Mouse (Mus musculus) limb, embryonic 12.5 days (tissue): Measurements from ENCODE around the gene Jmy. TPM values are rescaled to one million over a fixed set of nuclear protein-coding genes. Genes with fewer than 3 reads are reported as not detected.
"Not testable (repeated sequence)": the region's sequence is repeated elsewhere in the genome, so short reads cannot be mapped to it uniquely, and the experiment has no call there.

Experiments
- ATAC-seq: fragments of 200-750 bp; cut with Nextera tagmentation; 2 replicates; pipeline ENCODE4 v1.8.0; 2017; ENCODE audit warnings: low read depth, moderate TSS enrichment; ENCODE audit not compliant: insufficient number of reproducible peaks, insufficient read depth, low FRiP score, low TSS enrichment
- H3K27ac ChIP-seq: fragments of 300-500 bp; sonication (generic); 2 replicates; pipeline ENCODE4 v1.5.1; 2016; ENCODE audit warnings: mild to moderate bottlenecking, moderate library complexity
- H3K27me3 ChIP-seq: fragments of 300-500 bp; sonication (generic); 2 replicates; pipeline ENCODE4 v1.6.1; 2016; ENCODE audit warnings: mild to moderate bottlenecking, moderate library complexity
- H3K36me3 ChIP-seq: fragments of 300-500 bp; sonication (generic); 2 replicates; pipeline ENCODE4 v1.6.1; 2016; ENCODE audit warnings: mild to moderate bottlenecking, moderate library complexity
- H3K4me1 ChIP-seq: fragments of 300-500 bp; sonication (generic); replicated peaks from 2 replicates; pipeline ENCODE4 v1.6.1; 2016
- H3K4me2 ChIP-seq: fragments of 300-500 bp; sonication (generic); 2 replicates; pipeline ENCODE4 v1.6.1; 2016; ENCODE audit warnings: mild to moderate bottlenecking, moderate library complexity
- H3K4me3 ChIP-seq: fragments of 300-500 bp; sonication (generic); replicated peaks from 2 replicates; pipeline ENCODE4 v1.5.1; 2016; ENCODE audit warnings: mild to moderate bottlenecking
- H3K9ac ChIP-seq: fragments of 300-500 bp; sonication (generic); replicated peaks from 2 replicates; pipeline ENCODE4 v1.6.1; 2016; ENCODE audit warnings: mild to moderate bottlenecking, moderate library complexity
- H3K9me3 ChIP-seq: fragments of 300-500 bp; sonication (generic); 2 replicates; pipeline ENCODE4 v1.6.1; 2016; ENCODE audit warnings: mild to moderate bottlenecking, moderate library complexity
- WGBS: fragments of 180-500 bp; shearing (Covaris S2); methylation state at CpG from one replicate; pipeline ENCODE4 v1.1.7; 2016; 5-methylcytosine and 5-hydroxymethylcytosine counted together
- polyA plus RNA-seq: library from polyadenylated mRNA; unstranded; fragments of >200 nt; fragmentation: Nextera tagmentation; extraction: Ambion mirVana; gene quantifications from 2 replicates; pipeline ENCODE4 v1.2.1, GENCODE M21; 2016

Jmy gene
- 9.0 and 12.5 TPM in 2 replicates for polyA plus RNA-seq

- Histone ChIP-seq H3K9ac (peak within 1 kb of the TSS; percentile 95), H3K4me2 (peak within 1 kb of the TSS; percentile 79), H3K9me3 (no peaks in the 10 kb centered on the region), H3K4me3 (peak within 1 kb of the TSS; percentile 99), H3K36me3 (peaks cover 6% of the 10 kb centered on the region; the same call in 1 of the 2 replicates), H3K27ac (peak within 1 kb of the TSS; percentile 95), H3K27me3 (no peaks in the 10 kb centered on the region), H3K4me1 (peaks cover 15% of the 10 kb centered on the region)
- ATAC-seq: peak; percentile 91
- under 1% methylated on average over 104 of the region's 105 CpGs for WGBS
These were observed at the start of gene Jmy for GRCm38 (mm10) chr13:93499167-93499972. Gene Jmy (minus strand): TSS chr13:93499808.

- no peak overlapping the region for H3K9ac ChIP-seq
- no peak overlapping the region for H3K4me2 ChIP-seq
- no peak overlapping the region for H3K4me3 ChIP-seq
- no peaks in the 10 kb centered on the region for H3K36me3 ChIP-seq
- 73% methylated on average over 5 of the region's 5 CpGs for WGBS
- no peak overlapping the region for H3K27ac ChIP-seq
- no peaks in the 10 kb centered on the region for H3K27me3 ChIP-seq
- no peaks in the 10 kb centered on the region for H3K4me1 ChIP-seq
- H3K9me3 ChIP-seq: no peaks in the 10 kb centered on the region
- ATAC-seq: no peak
These were observed 48.0 kb upstream of the Jmy start for GRCm38 (mm10) chr13:93547641-93548040.

- no peak for ATAC-seq
- Histone ChIP-seq H3K9ac (no peak overlapping the region), H3K4me2 (no peak overlapping the region), H3K36me3 (no peaks in the 10 kb centered on the region), H3K27me3 (no peaks in the 10 kb centered on the region), H3K4me3 (no peak overlapping the region), H3K9me3 (no peaks in the 10 kb centered on the region), H3K4me1 (no peaks in the 10 kb centered on the region), H3K27ac (no peak overlapping the region)
- WGBS: 53% methylated on average over 1 of the region's 1 CpGs
These were observed 46.4 kb upstream of the Jmy start for GRCm38 (mm10) chr13:93546011-93546410.

- H3K4me3 ChIP-seq: no peak overlapping the region
- H3K27ac ChIP-seq: no peak overlapping the region
- no peaks in the 10 kb centered on the region for H3K4me1 ChIP-seq
- H3K36me3 ChIP-seq: no peaks in the 10 kb centered on the region
- no peaks in the 10 kb centered on the region for H3K9me3 ChIP-seq
- no peak for ATAC-seq
- no peak overlapping the region for H3K4me2 ChIP-seq
- no peaks in the 10 kb centered on the region for H3K27me3 ChIP-seq
- no peak overlapping the region for H3K9ac ChIP-seq
These were observed 44.7 kb upstream of the Jmy start for GRCm38 (mm10) chr13:93544274-93544673.

GRCm38 (mm10) chr13:93539311-93539710 is 39.7 kb upstream of the Jmy start:
- Histone ChIP-seq H3K27ac (no peak overlapping the region), H3K4me3 (no peak overlapping the region), H3K36me3 (no peaks in the 10 kb centered on the region), H3K9me3 (no peaks in the 10 kb centered on the region), H3K4me1 (no peaks in the 10 kb centered on the region), H3K9ac (no peak overlapping the region), H3K27me3 (no peaks in the 10 kb centered on the region), H3K4me2 (no peak overlapping the region)
- WGBS: 78% methylated on average over 4 of the region's 4 CpGs
- no peak for ATAC-seq

DNA sequence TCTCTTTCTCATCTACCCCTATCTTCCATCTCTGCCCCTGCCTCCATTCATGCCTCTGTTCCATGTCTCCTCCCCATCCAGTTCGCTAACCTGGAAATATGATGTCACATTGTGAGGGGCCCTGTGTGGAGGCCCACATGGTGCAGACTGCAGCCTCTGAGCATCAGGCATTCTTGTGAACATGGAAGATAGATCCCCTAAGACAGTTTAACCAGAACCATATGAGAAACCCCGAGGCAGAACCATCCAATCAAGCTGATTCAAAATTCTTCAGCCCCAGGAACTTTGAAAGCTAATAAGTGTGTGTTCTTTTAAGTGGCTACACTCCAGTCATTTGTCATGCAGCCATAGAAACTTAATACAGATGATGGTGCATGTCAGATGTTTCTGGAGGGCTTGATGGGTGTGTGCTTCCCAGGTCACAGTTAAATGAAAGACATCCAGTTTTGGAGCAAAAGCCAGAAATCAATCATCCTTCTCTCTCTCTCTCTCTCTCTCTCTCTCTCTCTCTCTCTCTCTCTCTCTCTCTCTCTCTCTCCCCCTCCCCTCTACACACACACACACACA is 19.2 kb upstream of the Jmy start:
- Histone ChIP-seq H3K27me3 (no peaks in the 10 kb centered on the region), H3K9ac (no peak overlapping the region), H3K36me3 (no peaks in the 10 kb centered on the region), H3K4me3 (no peak overlapping the region), H3K27ac (no peak overlapping the region), H3K9me3 (no peaks in the 10 kb centered on the region), H3K4me1 (peaks cover 9% of the 10 kb centered on the region), H3K4me2 (no peak overlapping the region)
- peak; percentile 52; the same call in 1 of the 2 replicates for ATAC-seq
- WGBS: 25% methylated on average over 2 of the region's 2 CpGs

DNA sequence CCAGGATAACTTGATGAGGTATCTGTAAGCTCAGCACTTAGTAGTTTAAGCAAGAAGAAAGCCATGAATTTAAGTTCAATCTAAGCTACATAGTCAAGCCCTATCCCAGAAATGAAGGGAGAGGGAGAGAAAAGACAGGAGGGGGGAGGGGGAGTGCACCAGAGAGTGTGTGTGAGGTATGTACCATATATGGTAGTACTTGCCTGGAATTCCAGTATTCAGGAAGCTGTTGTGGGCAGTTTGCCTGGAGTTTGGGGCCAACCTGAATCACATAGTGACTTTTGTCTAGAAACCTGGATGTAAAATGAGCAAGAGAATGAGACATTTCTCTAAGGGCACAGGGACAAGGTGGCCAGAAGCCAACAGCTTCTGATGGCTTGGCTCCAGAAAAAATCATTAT is 17.6 kb upstream of the Jmy start:
- H3K4me3 ChIP-seq: no peak overlapping the region
- no peaks in the 10 kb centered on the region for H3K27me3 ChIP-seq
- no peak overlapping the region for H3K27ac ChIP-seq
- no peak for ATAC-seq
- H3K36me3 ChIP-seq: no peaks in the 10 kb centered on the region
- H3K4me2 ChIP-seq: no peak overlapping the region
- no peaks in the 10 kb centered on the region for H3K9me3 ChIP-seq
- peaks cover 9% of the 10 kb centered on the region for H3K4me1 ChIP-seq
- H3K9ac ChIP-seq: no peak overlapping the region

- H3K27me3 ChIP-seq: no peaks in the 10 kb centered on the region
- H3K9ac ChIP-seq: no peak overlapping the region
- H3K4me1 ChIP-seq: peaks cover 9% of the 10 kb centered on the region
- no peak overlapping the region for H3K4me2 ChIP-seq
- WGBS: 86% methylated on average over 10 of the region's 10 CpGs
- no peaks in the 10 kb centered on the region for H3K9me3 ChIP-seq
- no peaks in the 10 kb centered on the region for H3K36me3 ChIP-seq
- H3K27ac ChIP-seq: no peak overlapping the region
- ATAC-seq: no peak
- H3K4me3 ChIP-seq: no peak overlapping the region
These were observed 14.6 kb upstream of the Jmy start for GRCm38 (mm10) chr13:93514000-93514795.

DNA sequence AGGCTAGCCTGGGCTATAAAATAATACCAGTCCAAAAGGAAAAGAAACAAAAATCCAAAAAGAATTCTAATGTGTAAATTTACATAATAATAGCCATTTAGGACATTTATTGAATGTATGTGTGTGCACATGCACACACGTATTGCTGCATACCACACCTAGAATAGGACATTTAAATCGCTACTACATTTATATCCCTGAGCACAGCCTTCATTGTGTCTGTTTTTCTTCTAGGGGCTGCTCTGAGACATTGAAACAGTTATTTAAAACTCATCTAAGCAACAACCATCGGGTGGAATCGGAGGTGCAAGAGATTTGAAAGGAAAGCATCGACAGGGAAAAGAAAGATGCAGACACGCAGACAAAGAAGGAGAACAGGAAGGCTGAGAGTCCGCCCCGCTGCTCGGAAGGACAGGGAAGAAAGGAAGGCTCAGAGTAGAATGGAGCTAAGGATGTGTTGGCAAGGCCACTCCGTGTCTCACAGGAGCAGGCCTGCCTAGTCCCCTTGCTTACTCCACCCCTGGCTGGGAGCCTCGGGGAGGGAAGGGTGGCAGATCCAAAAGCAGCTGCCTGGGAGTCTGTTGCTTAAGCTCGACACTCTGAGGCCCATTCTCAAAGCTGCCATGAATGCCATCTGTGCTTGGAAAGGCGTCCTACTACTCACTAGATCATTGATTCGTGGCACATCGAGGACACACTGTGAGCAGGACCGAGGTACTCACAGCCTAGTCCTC is 11.0 kb upstream of the Jmy start:
- H3K4me2 ChIP-seq: no peak overlapping the region
- no peak overlapping the region for H3K9ac ChIP-seq

GRCm38 (mm10) chr13:93506920-93507319 is 7.3 kb upstream of the Jmy start:
- 81% methylated on average over 5 of the region's 5 CpGs for WGBS

More for the DNA sequence above, 11.0 kb upstream of the Jmy start:
- Histone ChIP-seq H3K27me3 (no peaks in the 10 kb centered on the region), H3K9me3 (no peaks in the 10 kb centered on the region), H3K4me3 (no peak overlapping the region), H3K27ac (no peak overlapping the region), H3K36me3 (no peaks in the 10 kb centered on the region), H3K4me1 (no peaks in the 10 kb centered on the region)
- 72% methylated on average over 16 of the region's 16 CpGs for WGBS
- no peak for ATAC-seq

DNA sequence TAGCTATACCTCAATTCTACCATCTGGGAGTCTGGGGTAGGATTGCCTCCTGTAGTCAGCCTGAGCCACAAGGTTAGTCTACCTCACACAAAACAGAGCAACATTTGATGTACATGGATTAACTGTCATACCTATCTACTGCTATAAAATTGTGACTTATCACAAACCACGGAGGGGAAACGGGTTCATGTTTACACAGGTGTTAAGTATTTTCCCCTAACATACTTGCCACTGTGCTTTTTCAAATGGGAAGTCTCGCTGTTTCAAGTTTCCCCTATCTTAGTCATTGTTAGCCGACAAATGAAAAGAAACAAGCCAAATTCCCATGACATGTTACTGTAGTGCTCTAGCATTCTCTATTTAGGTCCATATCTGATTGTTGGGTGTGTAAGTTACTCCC is 2.1 kb upstream of the Jmy start:
- WGBS: 76% methylated on average over 4 of the region's 4 CpGs
- Histone ChIP-seq H3K36me3 (no peaks in the 10 kb centered on the region), H3K9ac (no peak overlapping the region), H3K9me3 (no peaks in the 10 kb centered on the region), H3K27ac (no peak overlapping the region), H3K4me3 (no peak overlapping the region), H3K4me2 (no peak overlapping the region), H3K4me1 (peaks cover 8% of the 10 kb centered on the region), H3K27me3 (no peaks in the 10 kb centered on the region)
- ATAC-seq: no peak

More at GRCm38 (mm10) chr13:93506920-93507319, 7.3 kb upstream of the Jmy start:
- not testable (repeated sequence) for H3K36me3 ChIP-seq, ATAC-seq, H3K4me3 ChIP-seq, H3K27me3 ChIP-seq, H3K9ac ChIP-seq, H3K4me1 ChIP-seq, H3K4me2 ChIP-seq, H3K27ac ChIP-seq, H3K9me3 ChIP-seq
